Mouse (Mus musculus) embryonic fibroblast, embryonic 13.5 days (primary cell): ENCODE data around the gene Cacna1a.

Experiments used
- CTCF ChIP-seq: IDR thresholded peaks from 2 replicates; pipeline ENCODE4 v1.5.1; 2011; ENCODE audit warnings: mild to moderate bottlenecking, control low read depth, low read length, moderate library complexity, borderline replicate concordance; ENCODE audit not compliant: insufficient read depth
- POLR2A ChIP-seq: IDR thresholded peaks from 2 replicates; pipeline ENCODE4 v1.6.1; 2011; ENCODE audit warnings: low read depth, mild to moderate bottlenecking, control low read depth, low read length, moderate library complexity

GRCm38 (mm10) chr8:84501181-84501580 is 112.9 kb downstream of the Cacna1a start:
- TF ChIP-seq POLR2A (no peak), CTCF (no peak)
